Mouse (Mus musculus): ENCODE measurements around the gene Pon2.
"Not testable (repeated sequence)": the region's sequence is repeated elsewhere in the genome, so short reads cannot be mapped to it uniquely, and the experiment has no call there.

The Pon2 gene

GRCm38 (mm10) chr6:5291450-5291849 is 6.8 kb downstream of the Pon2 start:
- DNase-seq = peak; percentile 65

GRCm38 (mm10) chr6:5287919-5288318 is 10.3 kb downstream of the Pon2 start:
- no peak for DNase-seq

- DNase-seq = peak; percentile 42
These were observed 10.9 kb downstream of the Pon2 start for GRCm38 (mm10) chr6:5287392-5287791.

GRCm38 (mm10) chr6:5282418-5282817 is 15.8 kb downstream of the Pon2 start:
- DNase-seq = no peak

GRCm38 (mm10) chr6:5280576-5281305 is 17.5 kb downstream of the Pon2 start:
- no peak for DNase-seq

GRCm38 (mm10) chr6:5277972-5278371 is 20.3 kb downstream of the Pon2 start:
- DNase-seq = no peak

GRCm38 (mm10) chr6:5269641-5270040 is 28.6 kb downstream of the Pon2 start:
- no peak for DNase-seq

- DNase-seq = no peak
These were observed 33.5 kb downstream of the Pon2 start for GRCm38 (mm10) chr6:5264793-5265192.

GRCm38 (mm10) chr6:5263250-5263999 is 34.8 kb downstream of the Pon2 start:
- no peak for DNase-seq

- DNase-seq = no peak
These were observed 35.7 kb downstream of the Pon2 start for GRCm38 (mm10) chr6:5262322-5263249.

- DNase-seq = peak; percentile 87
These were observed 42.4 kb downstream of the Pon2 start, which contains the start of gene Pon3 for GRCm38 (mm10) chr6:5255722-5256451. Gene Pon3, minus strand, starts transcription at chr6:5256286.

- DNase-seq = no peak
These were observed 43.0 kb downstream of the Pon2 start for GRCm38 (mm10) chr6:5255291-5255690.

- DNase-seq = no peak
These were observed 43.4 kb downstream of the Pon2 start for GRCm38 (mm10) chr6:5254869-5255268.

- no peak for DNase-seq
These were observed 52.3 kb downstream of the Pon2 start for GRCm38 (mm10) chr6:5245926-5246325.

GRCm38 (mm10) chr6:5238799-5239198 is 59.5 kb downstream of the Pon2 start:
- DNase-seq = no peak

GRCm38 (mm10) chr6:5237510-5237909 is 60.7 kb downstream of the Pon2 start:
- no peak for DNase-seq

GRCm38 (mm10) chr6:5236843-5237371 is 61.3 kb downstream of the Pon2 start:
- DNase-seq = no peak

GRCm38 (mm10) chr6:5234563-5234962 is 63.7 kb downstream of the Pon2 start:
- no peak for DNase-seq

- no peak for DNase-seq
These were observed 64.4 kb downstream of the Pon2 start for GRCm38 (mm10) chr6:5233812-5234211.

GRCm38 (mm10) chr6:5232022-5232421 is 66.2 kb downstream of the Pon2 start:
- no peak for DNase-seq

GRCm38 (mm10) chr6:5230261-5230660 is 68.0 kb downstream of the Pon2 start:
- no peak for DNase-seq

GRCm38 (mm10) chr6:5223551-5223950 is 74.7 kb downstream of the Pon2 start:
- DNase-seq = not testable (repeated sequence)
